20 mouse cellular contexts compared by ENCODE assay signal in genomic region chrX:98850869-98851268, GRCm38 (mm10). TPM values are rescaled to one million over a fixed set of nuclear protein-coding genes. Genes with fewer than 3 reads are reported as not detected.
"Had no signal": no experiment of that assay in that cellular context is flagged by ENCODE, and none has a peak within 500 bp of the region (broad histone marks: within the 10 kb centered on the region; RNA-seq: fewer than 3 reads in every experiment).

No protein-coding gene starts in this region.

- H3K4me2 ChIP-seq: liver, embryonic 15.5 days; lung, embryonic 15.5 days; midbrain, embryonic 11.5 days; midbrain, embryonic 13.5 days; midbrain, embryonic 15.5 days; neural tube, embryonic 13.5 days; neural tube, embryonic 15.5 days had no signal

- H3K27ac ChIP-seq: liver, embryonic 15.5 days; lung, embryonic 15.5 days; macrophage; midbrain, embryonic 13.5 days; midbrain, embryonic 15.5 days; neural tube, embryonic 13.5 days; neural tube, embryonic 15.5 days had no signal

- H3K9ac ChIP-seq: liver, embryonic 15.5 days; liver, postnatal 0 days; lung, embryonic 15.5 days; midbrain, embryonic 13.5 days; midbrain, embryonic 15.5 days; neural tube, embryonic 13.5 days; neural tube, embryonic 15.5 days had no signal

- H3K36me3 ChIP-seq: liver, embryonic 15.5 days; lung, embryonic 15.5 days; midbrain, embryonic 13.5 days; midbrain, embryonic 15.5 days; neural tube, embryonic 13.5 days; neural tube, embryonic 15.5 days had no signal

- H3K27me3 ChIP-seq: megakaryocyte, embryonic 14.5 days; midbrain, embryonic 15.5 days; neural tube, embryonic 13.5 days; neural tube, embryonic 15.5 days had no signal

- ATAC-seq: liver, postnatal 0 days; midbrain, embryonic 13.5 days; midbrain, embryonic 15.5 days had no signal

- H3K4me3 ChIP-seq: liver, embryonic 15.5 days; lung, embryonic 15.5 days; megakaryocyte, embryonic 14.5 days; midbrain, embryonic 13.5 days; midbrain, embryonic 15.5 days; neural tube, embryonic 13.5 days; neural tube, embryonic 15.5 days had no signal

- H3K9me3 ChIP-seq: liver, embryonic 15.5 days; lung, embryonic 15.5 days; megakaryocyte, embryonic 14.5 days; midbrain, embryonic 13.5 days; midbrain, embryonic 15.5 days; neural tube, embryonic 13.5 days; neural tube, embryonic 15.5 days had no signal

- H3K4me1 ChIP-seq: liver, embryonic 15.5 days; lung, embryonic 15.5 days; midbrain, embryonic 13.5 days; midbrain, embryonic 15.5 days; neural tube, embryonic 13.5 days; neural tube, embryonic 15.5 days had no signal

- DNase-seq: liver, postnatal 0 days; lung, adult 2 months; retina, postnatal 1 day; right cerebral cortex, adult 18-20 months; right cerebral cortex, postnatal 25 days; right cerebral cortex, postnatal 4 days; spleen, adult 18-20 months; thymus, adult 18-20 months; thymus, postnatal 14 days; thymus, postnatal 36 days had no signal

RNA-seq across cellular contexts. Expression of gene Ophn1, which starts 40.0 kb away (rescaled TPM):
- total RNA-seq: monocyte, adult 5-6 weeks had no signal
